Mouse (Mus musculus): ENCODE results near the gene Actc1.

Actc1 gene

GRCm38 (mm10) chr2:114049372-114049771 lies 4.0 kb downstream of the Actc1 start:
- no peak for DNase-seq

GRCm38 (mm10) chr2:114047960-114048611 lies 5.3 kb downstream of the Actc1 start:
- DNase-seq = no peak

GRCm38 (mm10) chr2:114046151-114046664 lies 7.1 kb downstream of the Actc1 start:
- no peak for DNase-seq

- DNase-seq = no peak
Observed at GRCm38 (mm10) chr2:114037926-114038325, 15.4 kb downstream of the Actc1 start.

DNA sequence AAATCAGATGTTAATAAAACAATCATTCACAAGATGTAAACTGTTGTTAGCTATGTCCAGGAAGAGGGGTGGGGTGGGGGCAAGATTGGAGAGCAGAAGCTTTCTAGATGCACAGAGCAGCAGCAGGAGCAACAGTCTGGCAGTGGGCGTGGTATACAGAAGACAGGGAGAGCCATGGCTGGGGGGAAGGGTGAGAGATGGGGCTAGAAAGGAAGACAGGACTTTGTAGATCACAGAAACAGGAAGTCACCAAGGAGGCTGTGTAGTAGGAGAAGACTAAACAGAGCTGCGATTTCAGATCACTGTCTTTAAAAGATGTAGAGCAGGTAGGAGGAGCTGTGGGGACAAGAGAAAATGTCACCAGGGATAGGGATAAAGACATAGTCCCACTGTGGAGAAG lies 21.1 kb downstream of the Actc1 start:
- DNase-seq = peak; percentile 15

DNA sequence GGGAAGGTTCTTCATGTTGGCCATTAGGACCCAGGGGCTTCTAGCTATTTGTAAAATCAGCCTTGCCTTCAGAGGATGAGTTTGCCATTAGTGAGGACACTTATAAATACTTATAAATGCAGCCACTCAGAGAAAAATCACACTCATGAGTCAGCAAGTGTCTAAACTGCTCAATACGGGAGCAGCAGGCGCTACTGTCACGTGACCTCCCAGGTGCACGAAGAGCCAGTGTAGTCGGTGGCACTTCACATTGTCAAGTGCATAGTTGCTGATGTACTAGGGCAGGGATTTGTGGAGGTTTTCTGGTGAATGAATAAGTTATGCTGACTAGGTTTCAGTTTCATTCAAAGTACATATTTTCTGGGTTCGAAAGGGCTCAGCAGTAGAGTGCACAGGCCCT lies 30.0 kb downstream of the Actc1 start:
- DNase-seq = no peak

GRCm38 (mm10) chr2:114020210-114020563 lies 33.2 kb downstream of the Actc1 start:
- DNase-seq = no peak

- no peak for DNase-seq
Observed at GRCm38 (mm10) chr2:114019474-114020209, 33.7 kb downstream of the Actc1 start.

DNA sequence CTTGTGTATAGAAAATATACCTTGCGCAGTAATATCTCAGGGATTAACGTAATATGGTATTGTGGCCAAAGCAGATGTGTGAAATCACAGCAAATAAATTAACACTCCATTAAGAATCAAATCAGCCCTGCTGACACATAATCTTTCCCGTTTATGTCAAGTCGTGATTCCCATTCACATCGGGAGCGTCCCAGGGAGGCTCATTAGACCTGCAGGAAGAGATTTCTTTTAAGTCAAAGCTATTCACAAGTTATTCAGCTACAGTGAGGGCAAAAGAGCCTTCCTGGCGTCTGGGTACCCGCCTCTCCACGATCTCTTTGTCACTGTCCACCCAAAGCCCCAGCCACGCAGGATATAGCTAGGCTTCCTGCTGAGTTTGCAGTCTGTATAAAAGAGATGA lies 35.2 kb downstream of the Actc1 start:
- no peak for DNase-seq

DNA sequence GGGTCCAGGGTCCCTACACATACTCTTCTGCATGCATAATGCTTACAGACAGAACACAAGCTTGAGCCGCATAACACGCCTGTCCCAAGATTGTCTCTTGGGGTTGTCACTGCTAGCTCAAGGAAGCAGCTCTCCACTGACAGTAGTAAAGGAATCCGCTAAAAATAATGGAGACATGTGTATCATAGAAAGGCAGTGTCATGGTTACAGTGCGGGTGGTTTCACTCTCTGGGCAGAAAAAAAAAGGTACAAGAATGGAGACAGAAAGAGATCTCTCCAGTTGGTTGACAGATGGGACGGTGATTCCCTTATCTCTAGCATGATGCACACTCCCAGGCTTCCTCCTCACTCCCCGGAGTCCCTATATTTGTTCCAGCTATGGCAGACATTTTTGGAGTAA lies 38.5 kb downstream of the Actc1 start:
- no peak for DNase-seq

GRCm38 (mm10) chr2:114013846-114014245 lies 39.5 kb downstream of the Actc1 start:
- DNase-seq = no peak

DNA sequence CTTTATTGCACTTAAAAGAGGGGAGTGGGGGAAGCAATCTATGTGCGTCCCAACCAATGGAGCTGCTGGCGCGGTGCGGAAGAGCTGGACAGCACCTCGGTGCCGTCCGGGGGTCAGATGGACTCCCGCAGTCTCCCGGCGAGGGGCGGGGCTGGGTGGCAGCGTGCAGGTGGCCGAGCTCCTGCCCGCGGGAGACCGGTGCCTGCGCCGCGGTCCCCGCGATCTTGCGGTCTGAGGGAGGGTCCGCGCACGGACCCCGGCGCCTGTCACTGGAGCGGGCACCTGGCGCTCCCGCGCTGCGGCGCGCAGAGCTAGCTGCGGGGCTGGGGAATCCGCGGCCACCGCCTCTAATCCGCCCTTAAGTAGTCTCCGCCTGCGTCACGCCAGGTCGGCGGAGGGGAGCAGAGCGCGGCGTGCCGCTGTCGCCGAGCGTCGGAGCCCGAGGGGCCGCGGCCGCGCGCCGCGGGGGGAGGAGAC lies 40.0 kb downstream of the Actc1 start, which contains the start of gene Gjd2:
Gene Gjd2 (minus strand): TSS at position 325 of the 477 bp plus-strand sequence.
- no peak for DNase-seq

GRCm38 (mm10) chr2:114012749-114013211 lies 40.6 kb downstream of the Actc1 start:
- DNase-seq = no peak

- DNase-seq = peak; percentile 4
Observed at GRCm38 (mm10) chr2:114011838-114012237, 41.5 kb downstream of the Actc1 start.

GRCm38 (mm10) chr2:114008321-114008720 lies 45.0 kb downstream of the Actc1 start:
- DNase-seq = no peak

GRCm38 (mm10) chr2:113997484-113997883 lies 55.9 kb downstream of the Actc1 start:
- DNase-seq = no peak
